Mouse (Mus musculus) fat pad, adult 2 months (tissue): ENCODE measurements at regions not wholly inside any gene's neighbourhood (a gene's known extent, or its start where the extent isn't known, plus 50 kb on each side); places are given as distances from the start of the nearest gene placed in this dataset.
"Not testable (repeated sequence)": the region's sequence is repeated elsewhere in the genome, so short reads cannot be mapped to it uniquely, and the experiment has no call there.

Source experiments
- DNase-seq: peaks from one replicate; pipeline ENCODE4 v3.0.0-alpha.2; 2011; ENCODE audit warnings: low read depth, low spot score; ENCODE audit errors: extremely low read depth

GRCm38 (mm10) chr1:35914175-35914574 lies 154.0 kb upstream of the Hs6st1 start:
- not testable (repeated sequence) for DNase-seq

- no peak for DNase-seq
These were observed 152.7 kb upstream of the Hs6st1 start for GRCm38 (mm10) chr1:35915526-35915925.

- no peak for DNase-seq
These were observed 148.1 kb upstream of the Hs6st1 start for GRCm38 (mm10) chr1:35919840-35920734.

- DNase-seq, result no peak
These were observed 143.4 kb upstream of the Hs6st1 start for GRCm38 (mm10) chr1:35924796-35925195.

- DNase-seq, result no peak
These were observed 142.9 kb upstream of the Hs6st1 start for GRCm38 (mm10) chr1:35925301-35925700.

- DNase-seq, result no peak
These were observed 141.8 kb upstream of the Hs6st1 start for GRCm38 (mm10) chr1:35926191-35927048.

- no peak for DNase-seq
These were observed 141.2 kb upstream of the Hs6st1 start for GRCm38 (mm10) chr1:35927049-35927415.

- no peak for DNase-seq
These were observed 137.8 kb upstream of the Hs6st1 start for GRCm38 (mm10) chr1:35930351-35930750.

- DNase-seq, result no peak
These were observed 137.1 kb upstream of the Hs6st1 start for GRCm38 (mm10) chr1:35931056-35931455.

GRCm38 (mm10) chr1:35933511-35933910 lies 134.7 kb upstream of the Hs6st1 start:
- DNase-seq, result no peak

GRCm38 (mm10) chr1:35935099-35935651 lies 133.0 kb upstream of the Hs6st1 start:
- no peak for DNase-seq

- no peak for DNase-seq
These were observed 131.7 kb upstream of the Hs6st1 start for GRCm38 (mm10) chr1:35936362-35937093.

- DNase-seq, result no peak
These were observed 128.0 kb upstream of the Hs6st1 start for GRCm38 (mm10) chr1:35940236-35940635.

- no peak for DNase-seq
These were observed 126.5 kb upstream of the Hs6st1 start for GRCm38 (mm10) chr1:35941642-35942077.

- DNase-seq, result no peak
These were observed 126.0 kb upstream of the Hs6st1 start for GRCm38 (mm10) chr1:35942222-35942621.

GRCm38 (mm10) chr1:35943800-35944199 lies 124.4 kb upstream of the Hs6st1 start:
- DNase-seq, result no peak

- DNase-seq, result no peak
These were observed 123.8 kb upstream of the Hs6st1 start for GRCm38 (mm10) chr1:35944376-35944775.

GRCm38 (mm10) chr1:35944849-35945248 lies 123.4 kb upstream of the Hs6st1 start:
- DNase-seq, result no peak

- no peak for DNase-seq
These were observed 122.6 kb upstream of the Hs6st1 start for GRCm38 (mm10) chr1:35945596-35945995.

GRCm38 (mm10) chr1:35948104-35948503 lies 120.1 kb upstream of the Hs6st1 start:
- DNase-seq, result no peak

GRCm38 (mm10) chr1:35951082-35951481 lies 117.1 kb upstream of the Hs6st1 start:
- DNase-seq, result no peak
